Mouse (Mus musculus) heart, embryonic 12.5 days (tissue): ENCODE data around the gene Gm10717. TPM values are rescaled to one million over a fixed set of nuclear protein-coding genes. Genes with fewer than 3 reads are reported as not detected.
"Not testable (repeated sequence)": the region's sequence is repeated elsewhere in the genome, so short reads cannot be mapped to it uniquely, and the experiment has no call there.

Source experiments
- ATAC-seq: fragments of 200-750 bp; cut with Nextera tagmentation; 2 replicates; pipeline ENCODE4 v1.8.0; 2017; ENCODE audit warnings: moderate TSS enrichment, moderate library complexity; ENCODE audit not compliant: insufficient number of reproducible peaks, low FRiP score
- H3K27ac ChIP-seq: fragments of 300-500 bp; sonication (generic); 2 replicates; pipeline ENCODE4 v1.5.1; 2016; ENCODE audit warnings: mild to moderate bottlenecking, moderate library complexity; ENCODE audit not compliant: poor library complexity, severe bottlenecking
- H3K27me3 ChIP-seq: fragments of 300-500 bp; sonication (generic); replicated peaks from 2 replicates; pipeline ENCODE4 v1.6.1; 2016; ENCODE audit warnings: mild to moderate bottlenecking, moderate library complexity
- H3K36me3 ChIP-seq: fragments of 300-500 bp; sonication (generic); 2 replicates; pipeline ENCODE4 v1.6.1; 2016; ENCODE audit warnings: mild to moderate bottlenecking, moderate library complexity
- H3K4me1 ChIP-seq: fragments of 300-500 bp; sonication (generic); replicated peaks from 2 replicates; pipeline ENCODE4 v1.6.1; 2016; ENCODE audit warnings: mild to moderate bottlenecking
- H3K4me2 ChIP-seq: fragments of 300-500 bp; sonication (generic); 2 replicates; pipeline ENCODE4 v1.6.1; 2016; ENCODE audit warnings: mild to moderate bottlenecking, moderate library complexity
- H3K4me3 ChIP-seq: fragments of 300-500 bp; sonication (generic); 2 replicates; pipeline ENCODE4 v1.5.1; 2016; ENCODE audit warnings: mild to moderate bottlenecking
- H3K9ac ChIP-seq: fragments of 300-500 bp; sonication (generic); 2 replicates; pipeline ENCODE4 v1.6.1; 2016; ENCODE audit warnings: mild to moderate bottlenecking, moderate library complexity
- H3K9me3 ChIP-seq: fragments of 300-500 bp; sonication (generic); replicated peaks from 2 replicates; pipeline ENCODE4 v1.6.1; 2016; ENCODE audit warnings: mild to moderate bottlenecking, moderate library complexity
- WGBS: fragments of 180-500 bp; shearing (Covaris S2); methylation state at CpG from one replicate; pipeline ENCODE4 v1.1.7; 2016; 5-methylcytosine and 5-hydroxymethylcytosine counted together
- polyA plus RNA-seq: library from polyadenylated mRNA; unstranded; fragments of >200 nt; fragmentation: Nextera tagmentation; extraction: Ambion mirVana; gene quantifications from 2 replicates; pipeline ENCODE4 v1.2.1, GENCODE M21; 2016

Gm10717 gene
- polyA plus RNA-seq = 0.28 TPM in 1 of 2 replicates, not detected in the other

DNA sequence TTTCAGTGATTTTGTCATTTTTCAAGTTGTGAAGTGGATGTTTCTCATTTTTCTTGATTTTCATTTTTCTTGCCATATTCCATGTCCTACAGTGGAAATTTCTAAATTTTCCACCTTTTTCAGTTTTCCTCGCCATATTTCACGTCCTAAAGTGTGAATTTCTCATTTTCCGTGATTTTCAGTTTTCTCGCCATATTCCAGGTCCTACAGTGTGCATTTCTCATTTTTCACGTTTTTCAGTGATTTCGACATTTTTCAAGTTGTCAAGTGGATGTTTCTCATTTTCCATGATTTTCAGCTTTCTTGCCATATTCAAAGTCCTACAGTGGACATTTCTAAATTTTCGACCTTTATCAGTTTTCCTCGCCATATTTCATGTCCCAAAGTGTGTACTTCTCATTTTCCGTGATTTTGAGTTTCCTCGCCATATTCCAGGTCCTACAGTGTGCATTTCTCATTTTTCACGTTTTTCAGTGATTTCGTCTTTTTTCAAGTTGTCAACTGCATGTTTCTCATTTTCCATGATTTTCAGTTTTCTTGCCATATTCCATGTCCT lies at the start of gene Gm10717:
Gene Gm10717 (plus strand): TSS at position 506 of the 556 bp plus-strand sequence.
- not testable (repeated sequence) for H3K4me2 ChIP-seq, H3K9ac ChIP-seq, H3K27ac ChIP-seq, H3K4me1 ChIP-seq, H3K4me3 ChIP-seq, ATAC-seq, H3K27me3 ChIP-seq, H3K9me3 ChIP-seq, H3K36me3 ChIP-seq
- WGBS = 67% methylated on average over 12 of the region's 12 CpGs

DNA sequence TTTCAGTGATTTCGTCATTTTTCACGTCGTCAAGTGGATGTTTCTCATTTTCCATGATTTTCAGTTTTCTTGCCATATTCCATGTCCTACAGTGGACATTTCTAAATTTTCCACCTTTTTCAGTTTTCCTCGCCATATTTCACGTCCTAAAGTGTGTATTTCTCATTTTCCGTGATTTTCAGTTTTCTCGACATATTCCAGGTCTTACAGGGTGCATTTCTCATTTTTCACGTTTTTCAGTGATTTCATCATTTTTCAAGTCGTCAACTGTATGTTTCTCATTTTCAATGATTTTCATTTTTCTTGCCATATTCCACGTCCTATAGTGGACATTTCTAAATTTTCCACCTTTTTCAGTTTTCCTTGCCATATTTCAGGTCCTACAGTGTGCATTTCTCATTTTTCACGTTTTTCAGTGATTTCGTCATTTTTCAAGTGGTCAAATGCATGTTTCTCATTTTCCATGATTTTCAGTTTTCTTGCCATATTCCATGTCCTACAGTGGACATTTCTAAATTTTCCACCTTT lies 24.7 kb upstream of the Gm10717 start, which contains the start of gene Gm10722:
Gene Gm10722 (plus strand): TSS at position 478 of the 528 bp plus-strand sequence.
- H3K4me3 ChIP-seq, H3K27ac ChIP-seq, H3K4me2 ChIP-seq, H3K36me3 ChIP-seq, ATAC-seq, H3K4me1 ChIP-seq, H3K9ac ChIP-seq, H3K27me3 ChIP-seq, H3K9me3 ChIP-seq: not testable (repeated sequence)
- 66% methylated on average over 12 of the region's 12 CpGs for WGBS

DNA sequence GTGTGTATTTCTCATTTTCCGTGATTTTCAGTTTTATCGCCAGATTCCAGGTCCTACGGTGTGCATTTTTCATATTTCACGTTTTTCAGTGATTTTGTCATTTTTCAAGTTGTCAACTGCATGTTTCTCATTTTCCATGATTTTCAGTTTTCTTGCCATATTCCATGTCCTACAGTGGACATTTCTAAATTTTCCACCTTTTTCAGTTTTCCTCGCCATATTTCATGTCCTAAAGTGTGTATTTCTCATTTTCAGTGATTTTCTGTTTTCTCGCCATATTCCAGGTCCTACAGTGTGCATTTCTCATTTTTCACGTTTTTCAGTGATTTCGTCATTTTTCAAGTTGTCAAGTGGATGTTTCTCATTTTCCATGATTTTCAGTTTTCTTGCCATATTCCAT lies 24.2 kb upstream of the Gm10717 start:
- H3K36me3 ChIP-seq, H3K9ac ChIP-seq, H3K4me2 ChIP-seq, H3K27me3 ChIP-seq, ATAC-seq, H3K9me3 ChIP-seq, H3K4me1 ChIP-seq, H3K27ac ChIP-seq, H3K4me3 ChIP-seq: not testable (repeated sequence)
- 61% methylated on average over 8 of the region's 8 CpGs for WGBS

DNA sequence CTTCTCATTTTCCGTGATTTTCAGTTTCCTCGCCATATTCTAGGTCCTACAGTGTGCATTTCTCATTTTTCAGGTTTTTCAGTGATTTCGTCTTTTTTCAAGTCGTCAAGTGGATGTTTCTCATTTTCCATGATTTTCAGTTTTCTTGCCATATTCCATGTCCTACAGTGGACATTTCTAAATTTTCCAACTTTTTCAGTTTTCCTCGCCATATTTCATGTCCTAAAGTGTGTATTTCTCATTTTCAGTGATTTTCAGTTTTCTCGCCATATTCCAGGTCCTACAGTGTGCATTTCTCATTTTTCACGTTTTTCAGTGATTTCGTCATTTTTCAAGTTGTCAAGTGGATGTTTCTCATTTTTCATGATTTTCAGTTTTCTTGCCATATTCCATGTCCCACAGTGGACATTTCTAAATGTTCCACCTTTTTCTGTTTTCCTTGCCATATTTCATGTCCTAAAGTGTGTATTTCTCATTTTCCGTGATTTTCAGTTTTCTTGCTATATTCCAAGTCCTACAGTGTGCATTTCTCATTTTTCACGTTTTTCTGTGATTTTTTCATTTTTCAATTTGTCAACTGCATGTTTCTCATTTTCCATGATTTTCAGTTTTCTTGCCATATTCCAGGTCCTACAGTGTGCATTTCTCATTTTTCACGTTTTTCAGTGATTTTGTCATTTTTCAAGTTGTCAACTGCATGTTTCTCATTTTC lies 23.1 kb upstream of the Gm10717 start:
- H3K4me3 ChIP-seq, H3K9me3 ChIP-seq, H3K9ac ChIP-seq, H3K27me3 ChIP-seq, H3K36me3 ChIP-seq, H3K4me2 ChIP-seq, H3K4me1 ChIP-seq: not testable (repeated sequence)
- 0 out of 2 replicates have a peak overlapping the region, but pooled peaks have one; percentile 0 for H3K27ac ChIP-seq
- peak; percentile 86 for ATAC-seq
- 64% methylated on average over 9 of the region's 11 CpGs for WGBS

DNA sequence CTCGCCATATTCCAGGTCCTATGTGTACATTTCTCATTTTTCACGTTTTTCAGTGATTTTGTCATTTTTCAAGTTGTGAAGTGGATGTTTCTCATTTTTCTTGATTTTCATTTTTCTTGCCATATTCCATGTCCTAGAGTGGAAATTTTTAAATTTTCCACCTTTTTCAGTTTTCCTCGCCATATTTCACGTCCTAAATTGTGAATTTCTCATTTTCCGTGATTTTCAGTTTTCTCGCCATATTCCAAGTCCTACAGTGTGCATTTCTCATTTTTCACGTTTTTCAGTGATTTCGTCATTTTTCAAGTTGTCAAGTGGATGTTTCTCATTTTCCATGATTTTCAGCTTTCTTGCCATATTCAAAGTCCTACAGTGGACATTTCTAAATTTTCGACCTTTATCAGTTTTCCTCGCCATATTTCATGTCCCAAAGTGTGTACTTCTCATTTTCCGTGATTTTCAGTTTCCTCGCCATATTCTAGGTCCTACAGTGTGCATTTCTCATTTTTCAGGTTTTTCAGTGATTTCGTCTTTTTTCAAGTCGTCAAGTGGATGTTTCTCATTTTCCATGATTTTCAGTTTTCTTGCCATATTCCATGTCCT lies 22.3 kb upstream of the Gm10717 start, which contains the start of gene Gm11168:
Gene Gm11168 (plus strand): TSS at position 553 of the 603 bp plus-strand sequence.
- H3K4me3 ChIP-seq, H3K36me3 ChIP-seq, ATAC-seq, H3K4me2 ChIP-seq, H3K4me1 ChIP-seq, H3K9me3 ChIP-seq, H3K27me3 ChIP-seq, H3K9ac ChIP-seq: not testable (repeated sequence)
- WGBS = 69% methylated on average over 6 of the region's 14 CpGs
- 0 out of 2 replicates have a peak within 1 kb of the TSS, but pooled peaks have one; percentile 0 for H3K27ac ChIP-seq

DNA sequence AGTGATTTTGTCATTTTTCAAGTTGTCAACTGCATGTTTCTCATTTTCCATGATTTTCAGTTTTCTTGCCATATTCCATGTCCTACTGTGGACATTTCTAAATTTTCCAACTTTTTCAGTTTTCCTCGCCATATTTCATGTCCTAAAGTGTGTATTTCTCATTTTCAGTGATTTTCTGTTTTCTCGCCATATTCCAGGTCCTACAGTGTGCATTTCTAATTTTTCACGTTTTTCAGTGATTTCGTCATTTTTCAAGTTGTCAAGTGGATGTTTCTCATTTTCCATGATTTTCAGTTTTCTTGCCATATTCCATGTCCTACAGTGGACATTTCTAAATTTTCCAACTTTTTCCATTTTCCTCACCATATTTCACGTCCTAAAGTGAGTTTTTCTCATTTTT lies 19.0 kb upstream of the Gm10717 start:
- not testable (repeated sequence) for H3K4me1 ChIP-seq, H3K27me3 ChIP-seq, H3K4me2 ChIP-seq, ATAC-seq, H3K4me3 ChIP-seq, H3K9me3 ChIP-seq, H3K36me3 ChIP-seq, H3K9ac ChIP-seq, H3K27ac ChIP-seq
- 76% methylated on average over 1 of the region's 5 CpGs for WGBS

DNA sequence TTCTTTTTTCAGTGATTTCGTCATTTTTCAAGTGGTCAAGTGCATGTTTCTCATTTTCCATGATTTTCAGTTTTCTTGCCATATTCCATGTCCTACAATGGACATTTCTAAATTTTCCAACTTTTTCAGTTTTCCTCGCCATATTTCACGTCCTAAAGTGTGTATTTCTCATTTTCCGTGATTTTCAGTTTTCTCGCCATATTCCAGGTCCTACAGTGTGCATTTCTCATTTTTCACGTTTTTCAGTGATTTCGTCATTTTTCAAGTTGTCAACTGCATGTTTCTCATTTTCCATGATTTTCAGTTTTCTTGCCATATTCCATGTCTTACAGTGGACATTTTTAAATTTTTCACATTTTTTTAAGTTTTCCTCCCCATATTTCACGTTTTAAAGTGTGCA lies 18.6 kb upstream of the Gm10717 start:
- H3K27ac ChIP-seq, H3K4me3 ChIP-seq, H3K4me2 ChIP-seq, H3K27me3 ChIP-seq, H3K36me3 ChIP-seq, H3K4me1 ChIP-seq, H3K9me3 ChIP-seq, H3K9ac ChIP-seq: not testable (repeated sequence)
- 66% methylated on average over 8 of the region's 8 CpGs for WGBS
- peak; percentile 79 for ATAC-seq

DNA sequence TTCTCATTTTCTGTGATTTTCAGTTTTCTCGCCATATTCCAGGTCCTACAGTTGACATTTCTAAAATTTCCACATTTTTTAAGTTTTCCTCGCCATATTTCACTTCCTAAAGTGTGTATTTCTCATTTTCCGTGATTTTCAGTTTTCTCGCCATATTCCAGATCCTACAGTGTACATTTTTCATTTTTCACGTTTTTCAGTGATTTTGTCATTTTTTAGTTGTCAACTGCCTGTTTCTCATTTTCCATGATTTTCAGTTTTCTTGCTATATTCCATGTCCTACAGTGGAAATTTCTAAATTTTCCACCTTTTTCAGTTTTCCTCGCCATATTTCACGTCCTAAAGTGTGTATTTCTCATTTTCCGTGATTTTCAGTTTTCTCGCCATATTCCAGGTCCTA lies 17.9 kb upstream of the Gm10717 start:
- not testable (repeated sequence) for H3K9me3 ChIP-seq, H3K4me1 ChIP-seq, H3K4me3 ChIP-seq, H3K36me3 ChIP-seq, ATAC-seq, H3K9ac ChIP-seq, H3K4me2 ChIP-seq, H3K27ac ChIP-seq, H3K27me3 ChIP-seq
- 76% methylated on average over 8 of the region's 9 CpGs for WGBS

DNA sequence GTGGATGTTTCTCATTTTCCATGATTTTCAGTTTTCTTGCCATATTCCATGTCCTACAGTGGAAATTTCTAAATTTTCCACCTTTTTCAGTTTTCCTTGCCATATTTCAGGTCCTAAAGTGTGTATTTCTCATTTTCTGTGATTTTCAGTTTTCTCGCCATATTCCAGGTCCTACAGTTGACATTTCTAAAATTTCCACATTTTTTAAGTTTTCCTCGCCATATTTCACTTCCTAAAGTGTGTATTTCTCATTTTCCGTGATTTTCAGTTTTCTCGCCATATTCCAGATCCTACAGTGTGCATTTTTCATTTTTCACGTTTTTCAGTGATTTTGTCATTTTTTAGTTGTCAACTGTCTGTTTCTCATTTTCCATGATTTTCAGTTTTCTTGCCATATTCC lies 15.9 kb upstream of the Gm10717 start:
- H3K27me3 ChIP-seq, H3K4me3 ChIP-seq, H3K4me1 ChIP-seq, H3K27ac ChIP-seq, H3K36me3 ChIP-seq, H3K4me2 ChIP-seq, H3K9ac ChIP-seq, H3K9me3 ChIP-seq: not testable (repeated sequence)
- no CpG with 5 or more reads among the region's 5 CpGs for WGBS
- ATAC-seq = peak; percentile 37

DNA sequence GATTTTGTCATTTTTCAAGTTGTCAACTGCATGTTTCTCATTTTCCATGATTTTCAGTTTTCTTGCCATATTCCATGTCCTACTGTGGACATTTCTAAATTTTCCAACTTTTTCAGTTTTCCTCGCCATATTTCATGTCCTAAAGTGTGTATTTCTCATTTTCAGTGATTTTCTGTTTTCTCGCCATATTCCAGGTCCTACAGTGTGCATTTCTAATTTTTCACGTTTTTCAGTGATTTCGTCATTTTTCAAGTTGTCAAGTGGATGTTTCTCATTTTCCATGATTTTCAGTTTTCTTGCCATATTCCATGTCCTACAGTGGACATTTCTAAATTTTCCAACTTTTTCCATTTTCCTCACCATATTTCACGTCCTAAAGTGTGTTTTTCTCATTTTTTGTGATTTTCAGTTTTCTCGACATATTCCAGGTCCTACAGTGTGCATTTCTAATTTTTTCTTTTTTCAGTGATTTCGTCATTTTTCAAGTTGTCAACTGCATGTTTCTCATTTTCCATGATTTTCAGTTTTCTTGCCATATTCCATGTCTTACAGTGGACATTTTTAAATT lies 13.1 kb upstream of the Gm10717 start:
- not testable (repeated sequence) for H3K4me2 ChIP-seq, H3K4me3 ChIP-seq, H3K9ac ChIP-seq, H3K4me1 ChIP-seq, H3K36me3 ChIP-seq, H3K27ac ChIP-seq, ATAC-seq, H3K27me3 ChIP-seq, H3K9me3 ChIP-seq
- 84% methylated on average over 3 of the region's 7 CpGs for WGBS

DNA sequence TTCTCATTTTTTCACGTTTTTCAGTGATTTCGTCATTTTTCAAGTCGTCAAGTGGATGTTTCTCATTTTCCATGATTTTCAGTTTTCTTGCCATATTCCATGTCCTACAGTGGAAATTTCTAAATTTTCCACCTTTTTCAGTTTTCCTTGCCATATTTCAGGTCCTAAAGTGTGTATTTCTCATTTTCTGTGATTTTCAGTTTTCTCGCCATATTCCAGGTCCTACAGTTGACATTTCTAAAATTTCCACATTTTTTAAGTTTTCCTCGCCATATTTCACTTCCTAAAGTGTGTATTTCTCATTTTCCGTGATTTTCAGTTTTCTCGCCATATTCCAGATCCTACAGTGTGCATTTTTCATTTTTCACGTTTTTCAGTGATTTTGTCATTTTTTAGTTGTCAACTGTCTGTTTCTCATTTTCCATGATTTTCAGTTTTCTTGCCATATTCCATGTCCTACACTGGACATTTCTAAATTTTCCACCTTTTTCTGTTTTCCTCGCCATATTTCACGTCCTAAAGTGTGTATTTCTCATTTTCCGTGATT lies 12.4 kb upstream of the Gm10717 start, which contains the start of gene Gm10721:
Gene Gm10721 (plus strand): TSS at position 408 of the 547 bp plus-strand sequence.
- not testable (repeated sequence) for H3K27ac ChIP-seq, H3K9ac ChIP-seq, H3K4me1 ChIP-seq, H3K27me3 ChIP-seq, H3K36me3 ChIP-seq, H3K9me3 ChIP-seq, H3K4me2 ChIP-seq, H3K4me3 ChIP-seq
- peak; percentile 63 for ATAC-seq
- WGBS = no CpG with 5 or more reads among the region's 11 CpGs
